Mouse (Mus musculus) gastrocnemius, adult 8-10 months (tissue): ENCODE results near the gene Ap1b1. TPM values are rescaled to one million over a fixed set of nuclear protein-coding genes. Genes with fewer than 3 reads are reported as not detected.

Experiments used
- DNase-seq, 2 experiments: peaks; one replicate each; pipeline ENCODE4 v3.0.0; 2022; ENCODE audit warnings: low spot score in 2 of 2
- total RNA-seq, 4 experiments: library from RNA; stranded (reverse); gene quantifications; 2 replicates each; pipeline ENCODE4 v1.2.4; 2022

Ap1b1 gene
- 10 to 100 TPM; 33.1 to 38.3 (median 37.8) TPM for total RNA-seq

- DNase-seq, result peak; percentile 82 to 86
Measured at GRCm38 (mm10) chr11:4986695-4987486, at the start of gene Ap1b1. TSS of gene Ap1b1 (plus strand) at chr11:4986824.

GRCm38 (mm10) chr11:4946530-4946929, 40.1 kb upstream of the Ap1b1 start:
- DNase-seq, result no peak

GRCm38 (mm10) chr11:4946947-4947812, 39.4 kb upstream of the Ap1b1 start:
- DNase-seq, result peak in 1 of 2 experiments; percentile 12

GRCm38 (mm10) chr11:4947813-4948174, 38.8 kb upstream of the Ap1b1 start, which contains the start of gene Nefh:
TSS of gene Nefh (minus strand) at chr11:4948064.
- no peak for DNase-seq

- no peak for DNase-seq
Measured at GRCm38 (mm10) chr11:4948792-4949191, 37.8 kb upstream of the Ap1b1 start.

GRCm38 (mm10) chr11:4949256-4950044, 37.2 kb upstream of the Ap1b1 start:
- DNase-seq, result no peak

- DNase-seq, result no peak
Measured at GRCm38 (mm10) chr11:4953401-4953800, 33.2 kb upstream of the Ap1b1 start.

GRCm38 (mm10) chr11:4953918-4954317, 32.7 kb upstream of the Ap1b1 start:
- DNase-seq, result no peak

- DNase-seq, result no peak
Measured at GRCm38 (mm10) chr11:4963099-4963808, 23.4 kb upstream of the Ap1b1 start.

- no peak for DNase-seq
Measured at GRCm38 (mm10) chr11:4966325-4966724, 20.3 kb upstream of the Ap1b1 start.

GRCm38 (mm10) chr11:4966888-4967287, 19.7 kb upstream of the Ap1b1 start:
- no peak for DNase-seq

GRCm38 (mm10) chr11:4967549-4967948, 19.1 kb upstream of the Ap1b1 start:
- no peak for DNase-seq

- DNase-seq, result peak in 1 of 2 experiments; percentile 31
Measured at GRCm38 (mm10) chr11:4968376-4968775, 18.2 kb upstream of the Ap1b1 start.

- peak in 1 of 2 experiments; percentile 8 for DNase-seq
Measured at GRCm38 (mm10) chr11:4972967-4973870, 13.4 kb upstream of the Ap1b1 start.

GRCm38 (mm10) chr11:4973871-4974256, 12.8 kb upstream of the Ap1b1 start:
- DNase-seq, result no peak

- no peak for DNase-seq
Measured at GRCm38 (mm10) chr11:4974376-4975122, 12.1 kb upstream of the Ap1b1 start.

GRCm38 (mm10) chr11:4975623-4976022, 11.0 kb upstream of the Ap1b1 start:
- DNase-seq, result peak; percentile 13 to 21

GRCm38 (mm10) chr11:4983010-4983409, 3.6 kb upstream of the Ap1b1 start:
- DNase-seq, result no peak

- DNase-seq, result no peak
Measured at GRCm38 (mm10) chr11:4983538-4983937, 3.1 kb upstream of the Ap1b1 start.
